Mouse (Mus musculus) embryonic facial prominence, embryonic 14.5 days (tissue): ENCODE measurements at regions not wholly inside any gene's neighbourhood (a gene's known extent, or its start where the extent isn't known, plus 50 kb on each side); places are given as distances from the start of the nearest gene placed in this dataset.

ENCODE experiments used
- ATAC-seq: fragments of 200-750 bp; cut with Nextera tagmentation; 2 replicates; pipeline ENCODE4 v1.8.0; 2017; ENCODE audit warnings: low read depth, moderate number of reproducible peaks, moderate TSS enrichment
- DNase-seq: peaks from one replicate; pipeline ENCODE4 v3.0.0-alpha.2; 2015; ENCODE audit warnings: low spot score
- H3K27ac ChIP-seq: fragments of 300-500 bp; sonication (generic); replicated peaks from 2 replicates; pipeline ENCODE4 v1.5.1; 2014; ENCODE audit warnings: low read depth, mild to moderate bottlenecking, low read length, moderate library complexity
- H3K27me3 ChIP-seq: fragments of 300-500 bp; sonication (generic); replicated peaks from 2 replicates; pipeline ENCODE4 v1.6.1; 2014; ENCODE audit warnings: low read length; ENCODE audit not compliant: control insufficient read depth, insufficient read depth
- H3K36me3 ChIP-seq: fragments of 300-500 bp; sonication (generic); 2 replicates; pipeline ENCODE4 v1.6.1; 2014; ENCODE audit warnings: low read length, mixed read lengths; ENCODE audit not compliant: control insufficient read depth, insufficient read depth
- H3K4me1 ChIP-seq: fragments of 300-500 bp; sonication (generic); 2 replicates; pipeline ENCODE4 v1.6.1; 2014; ENCODE audit warnings: antibody characterized with exemption, low read length; ENCODE audit not compliant: control insufficient read depth, insufficient read depth
- H3K4me2 ChIP-seq: fragments of 300-500 bp; sonication (generic); 2 replicates; pipeline ENCODE4 v1.6.1; 2014; ENCODE audit warnings: low read depth, mild to moderate bottlenecking, low read length, moderate library complexity, mixed read lengths
- H3K4me3 ChIP-seq: fragments of 300-500 bp; sonication (generic); 2 replicates; pipeline ENCODE4 v1.5.1; 2014; ENCODE audit warnings: low read depth, mild to moderate bottlenecking, low read length
- H3K9ac ChIP-seq: fragments of 300-500 bp; sonication (generic); 2 replicates; pipeline ENCODE4 v1.6.1; 2014; ENCODE audit warnings: low read depth, mild to moderate bottlenecking, low read length, moderate library complexity, mixed read lengths
- H3K9me3 ChIP-seq: fragments of 300-500 bp; sonication (generic); 2 replicates; pipeline ENCODE4 v1.6.1; 2016; ENCODE audit warnings: low read length; ENCODE audit not compliant: control insufficient read depth
- WGBS: fragments of 180-500 bp; shearing (Covaris S2); extraction: QIAGEN DNeasy Blood & Tissue Kit; methylation state at CpG from one replicate; pipeline ENCODE4 v1.1.7; 2014; 5-methylcytosine and 5-hydroxymethylcytosine counted together

GRCm38 (mm10) chr12:79902761-79903160 is 210.1 kb downstream of the Zfp36l1 start:
- peak overlapping the region; percentile 56 for H3K27ac ChIP-seq
- H3K9ac ChIP-seq: no peak overlapping the region
- H3K4me2 ChIP-seq: no peak overlapping the region
- ATAC-seq (no peak), DNase-seq (no peak)
- H3K36me3 ChIP-seq: no peaks in the 10 kb centered on the region
- no peaks in the 10 kb centered on the region for H3K27me3 ChIP-seq
- H3K4me1 ChIP-seq: peaks cover 49% of the 10 kb centered on the region
- H3K4me3 ChIP-seq: no peak overlapping the region
- no peaks in the 10 kb centered on the region for H3K9me3 ChIP-seq
- WGBS: 60% methylated on average over 7 of the region's 7 CpGs

GRCm38 (mm10) chr12:79902163-79902562 is 210.7 kb downstream of the Zfp36l1 start:
- DNase-seq: no peak
- no peak overlapping the region for H3K9ac ChIP-seq
- no peak overlapping the region for H3K4me3 ChIP-seq
- no peaks in the 10 kb centered on the region for H3K27me3 ChIP-seq
- 49% methylated on average over 7 of the region's 7 CpGs for WGBS
- H3K9me3 ChIP-seq: no peaks in the 10 kb centered on the region
- ATAC-seq: no peak
- peak overlapping the region; percentile 56 for H3K27ac ChIP-seq
- no peak overlapping the region for H3K4me2 ChIP-seq
- no peaks in the 10 kb centered on the region for H3K36me3 ChIP-seq
- peaks cover 45% of the 10 kb centered on the region for H3K4me1 ChIP-seq

GRCm38 (mm10) chr12:79898198-79898930 is 214.4 kb downstream of the Zfp36l1 start:
- H3K27ac ChIP-seq: peak overlapping the region; percentile 17
- H3K9me3 ChIP-seq: no peaks in the 10 kb centered on the region
- H3K9ac ChIP-seq: no peak overlapping the region
- no peaks in the 10 kb centered on the region for H3K27me3 ChIP-seq
- H3K4me2 ChIP-seq: no peak overlapping the region
- no peak for ATAC-seq
- no peak overlapping the region for H3K4me3 ChIP-seq
- WGBS: 27% methylated on average over 12 of the region's 12 CpGs
- no peaks in the 10 kb centered on the region for H3K36me3 ChIP-seq
- peaks cover 35% of the 10 kb centered on the region for H3K4me1 ChIP-seq
- no peak for DNase-seq

- WGBS: 13% methylated on average over 6 of the region's 6 CpGs
- Histone ChIP-seq H3K9ac (peak overlapping the region; percentile 36; the same call in 1 of the 2 replicates), H3K4me3 (no peak overlapping the region), H3K36me3 (no peaks in the 10 kb centered on the region), H3K4me1 (peaks cover 29% of the 10 kb centered on the region), H3K27ac (peak overlapping the region; percentile 69), H3K27me3 (no peaks in the 10 kb centered on the region), H3K4me2 (no peak overlapping the region), H3K9me3 (no peaks in the 10 kb centered on the region)
- ATAC-seq: peak; percentile 74
- DNase-seq: peak; percentile 85
These were observed 216.8 kb downstream of the Zfp36l1 start for GRCm38 (mm10) chr12:79895975-79896374.

GRCm38 (mm10) chr12:79895324-79895723 is 217.5 kb downstream of the Zfp36l1 start:
- Histone ChIP-seq H3K4me1 (peaks cover 35% of the 10 kb centered on the region), H3K27me3 (no peaks in the 10 kb centered on the region), H3K9me3 (no peaks in the 10 kb centered on the region), H3K36me3 (no peaks in the 10 kb centered on the region), H3K4me2 (no peak overlapping the region), H3K4me3 (no peak overlapping the region), H3K9ac (no peak overlapping the region), H3K27ac (peak overlapping the region; percentile 69; the same call in 1 of the 2 replicates)
- DNase-seq (peak; percentile 62), ATAC-seq (peak; percentile 56)
- WGBS: 37% methylated on average over 7 of the region's 7 CpGs

- H3K9ac ChIP-seq: no peak overlapping the region
- no peak for ATAC-seq
- H3K4me2 ChIP-seq: no peak overlapping the region
- no peaks in the 10 kb centered on the region for H3K9me3 ChIP-seq
- no peaks in the 10 kb centered on the region for H3K36me3 ChIP-seq
- no peak for DNase-seq
- no peak overlapping the region for H3K27ac ChIP-seq
- no peaks in the 10 kb centered on the region for H3K27me3 ChIP-seq
- H3K4me1 ChIP-seq: peaks cover 36% of the 10 kb centered on the region
- WGBS: 91% methylated on average over 8 of the region's 8 CpGs
- H3K4me3 ChIP-seq: no peak overlapping the region
These were observed 219.9 kb downstream of the Zfp36l1 start for GRCm38 (mm10) chr12:79892871-79893270.

GRCm38 (mm10) chr12:79891942-79892341 is 220.9 kb downstream of the Zfp36l1 start:
- H3K9me3 ChIP-seq: no peaks in the 10 kb centered on the region
- no peak overlapping the region for H3K9ac ChIP-seq
- H3K27me3 ChIP-seq: no peaks in the 10 kb centered on the region
- peaks cover 42% of the 10 kb centered on the region for H3K4me1 ChIP-seq
- no peak for DNase-seq
- no peaks in the 10 kb centered on the region for H3K36me3 ChIP-seq
- ATAC-seq: no peak
- no peak overlapping the region for H3K4me2 ChIP-seq
- WGBS: 76% methylated on average over 4 of the region's 4 CpGs
- H3K4me3 ChIP-seq: no peak overlapping the region
- H3K27ac ChIP-seq: no peak overlapping the region

GRCm38 (mm10) chr12:79890887-79891286 is 221.9 kb downstream of the Zfp36l1 start:
- H3K9me3 ChIP-seq: no peaks in the 10 kb centered on the region
- WGBS: 19% methylated on average over 4 of the region's 4 CpGs
- H3K4me1 ChIP-seq: peaks cover 44% of the 10 kb centered on the region
- ATAC-seq (peak; percentile 61; the same call in 1 of the 2 replicates), DNase-seq (peak; percentile 90)
- peak overlapping the region; percentile 76 for H3K27ac ChIP-seq
- H3K4me3 ChIP-seq: no peak overlapping the region
- H3K4me2 ChIP-seq: 0 out of 2 replicates have a peak overlapping the region, but pooled peaks have one; percentile 19
- no peaks in the 10 kb centered on the region for H3K27me3 ChIP-seq
- H3K9ac ChIP-seq: peak overlapping the region; percentile 27; the same call in 1 of the 2 replicates
- no peaks in the 10 kb centered on the region for H3K36me3 ChIP-seq

GRCm38 (mm10) chr12:79890291-79890690 is 222.5 kb downstream of the Zfp36l1 start:
- Histone ChIP-seq H3K4me3 (no peak overlapping the region), H3K36me3 (no peaks in the 10 kb centered on the region), H3K9me3 (no peaks in the 10 kb centered on the region), H3K27me3 (no peaks in the 10 kb centered on the region), H3K9ac (peak overlapping the region; percentile 27; the same call in 1 of the 2 replicates), H3K4me2 (no peak overlapping the region), H3K27ac (peak overlapping the region; percentile 76), H3K4me1 (peaks cover 44% of the 10 kb centered on the region)
- WGBS: 83% methylated on average over 7 of the region's 7 CpGs
- no peak for DNase-seq
- no peak for ATAC-seq
